Mouse (Mus musculus): ENCODE measurements around the gene Rpl21. TPM values are rescaled to one million over a fixed set of nuclear protein-coding genes. Genes with fewer than 3 reads are reported as not detected.
A peak's percentile ranks its signal among the peaks of the same experiment; 100 is the strongest.

Gene Rpl21
- polyA plus RNA-seq, 1 experiment from 2014 or later = 792 TPM

DNA sequence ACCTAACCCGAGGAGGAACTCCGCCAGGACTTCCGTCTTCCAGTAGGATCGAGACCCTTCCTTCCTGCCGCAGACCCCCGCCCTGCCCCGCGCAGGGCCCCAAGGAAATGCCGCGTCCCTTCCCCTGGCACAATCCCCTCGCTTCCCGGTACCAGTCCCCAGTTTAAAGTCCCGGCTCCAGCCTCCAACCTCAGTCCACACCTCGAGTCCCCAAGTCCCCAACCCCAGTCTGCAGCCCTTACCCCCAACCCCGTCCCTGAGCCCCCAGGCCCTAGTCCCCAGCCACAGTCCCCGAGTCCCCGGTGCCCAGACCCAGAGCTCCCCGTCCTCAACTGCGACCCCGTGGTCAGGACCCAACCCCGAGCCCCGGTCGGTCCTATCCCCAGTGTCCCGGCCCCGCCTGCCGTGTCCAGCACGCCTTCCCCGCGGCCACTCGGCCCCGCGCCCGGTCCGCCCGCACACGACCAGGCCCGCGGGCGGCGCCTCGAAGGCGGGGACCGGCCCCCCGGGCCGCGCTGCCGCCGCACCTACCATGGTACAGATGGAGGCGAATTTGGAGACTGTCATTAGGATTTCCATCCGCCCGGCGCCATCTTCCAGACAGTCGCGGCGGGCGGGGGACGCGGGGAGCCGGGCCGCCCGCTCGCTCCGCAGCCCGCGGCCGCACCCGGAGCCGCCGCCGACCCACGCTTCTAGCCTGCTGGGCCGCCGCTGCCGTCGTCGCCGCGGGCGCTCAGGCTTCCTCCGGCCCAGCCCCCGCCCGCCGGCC lies 38.4 kb upstream of the Rpl21 start:
- H3K4me2 ChIP-seq (ENCODE audit: low read length) = peak overlapping the region; percentile 91
- under 1% methylated on average over 63 of the region's 83 CpGs for WGBS
- peak; percentile 80 for DNase-seq (ENCODE audit: low spot score)
- peak overlapping the region; percentile 89 for H3K27ac ChIP-seq (ENCODE audit: low read depth)
- H3K27me3 ChIP-seq (replicated peaks; ENCODE audit: control insufficient read depth, insufficient read depth, low read length) = no peaks in the 10 kb centered on the region
- no peaks in the 10 kb centered on the region for H3K36me3 ChIP-seq (ENCODE audit: control insufficient read depth, insufficient read depth, low read length)
- no peaks in the 10 kb centered on the region for H3K9me3 ChIP-seq (ENCODE audit: control insufficient read depth, low read length)
- peak; percentile 57 for ATAC-seq (replicated peaks; ENCODE audit: low FRiP score, low TSS enrichment, low read depth)
- H3K4me3 ChIP-seq (ENCODE audit: low read depth, low read length) = peak overlapping the region; percentile 80
- peaks cover 32% of the 10 kb centered on the region for H3K4me1 ChIP-seq (replicated peaks; ENCODE audit: control insufficient read depth, insufficient read depth, low read length)
- H3K9ac ChIP-seq (ENCODE audit: low read length) = peak overlapping the region; percentile 88

DNA sequence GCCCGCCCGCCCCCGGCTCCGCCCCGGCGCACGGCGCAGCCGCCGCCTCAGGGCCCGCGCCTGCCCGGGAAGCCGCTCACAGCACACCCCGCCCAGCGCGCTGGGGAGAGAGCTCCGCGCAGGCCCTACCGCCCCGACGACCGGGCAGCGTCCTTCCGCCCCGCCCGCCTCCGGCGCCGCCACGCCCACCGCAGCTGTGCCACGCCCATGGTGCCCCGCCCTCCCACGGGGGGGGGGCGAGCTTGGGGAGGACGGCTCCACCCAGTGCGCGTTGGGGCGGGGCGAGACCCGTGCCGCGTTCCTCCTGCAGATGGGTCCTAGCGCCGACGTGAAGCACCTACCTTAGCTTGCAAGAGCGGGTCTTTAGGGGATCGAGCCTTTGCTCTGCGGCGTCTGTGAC lies 37.8 kb upstream of the Rpl21 start, which contains the start of gene Usp12:
TSS of gene Usp12 (minus strand) at position 154 of the 400 bp plus-strand sequence.
- under 1% methylated on average over 43 of the region's 51 CpGs for WGBS
- H3K4me3 ChIP-seq (ENCODE audit: low read depth, low read length) = peak within 1 kb of the TSS; percentile 80
- peaks cover 31% of the 10 kb centered on the region for H3K4me1 ChIP-seq (replicated peaks; ENCODE audit: control insufficient read depth, insufficient read depth, low read length)
- H3K27me3 ChIP-seq (replicated peaks; ENCODE audit: control insufficient read depth, insufficient read depth, low read length) = no peaks in the 10 kb centered on the region
- H3K9me3 ChIP-seq (ENCODE audit: control insufficient read depth, low read length) = no peaks in the 10 kb centered on the region
- DNase-seq (ENCODE audit: low spot score) (peak; percentile 100), ATAC-seq (replicated peaks; ENCODE audit: low FRiP score, low TSS enrichment, low read depth) (peak; percentile 97)
- H3K9ac ChIP-seq (ENCODE audit: low read length) = peak within 1 kb of the TSS; percentile 88
- H3K27ac ChIP-seq (ENCODE audit: low read depth) = peak within 1 kb of the TSS; percentile 89
- H3K4me2 ChIP-seq (ENCODE audit: low read length) = peak within 1 kb of the TSS; percentile 91
- no peaks in the 10 kb centered on the region for H3K36me3 ChIP-seq (ENCODE audit: control insufficient read depth, insufficient read depth, low read length)

DNA sequence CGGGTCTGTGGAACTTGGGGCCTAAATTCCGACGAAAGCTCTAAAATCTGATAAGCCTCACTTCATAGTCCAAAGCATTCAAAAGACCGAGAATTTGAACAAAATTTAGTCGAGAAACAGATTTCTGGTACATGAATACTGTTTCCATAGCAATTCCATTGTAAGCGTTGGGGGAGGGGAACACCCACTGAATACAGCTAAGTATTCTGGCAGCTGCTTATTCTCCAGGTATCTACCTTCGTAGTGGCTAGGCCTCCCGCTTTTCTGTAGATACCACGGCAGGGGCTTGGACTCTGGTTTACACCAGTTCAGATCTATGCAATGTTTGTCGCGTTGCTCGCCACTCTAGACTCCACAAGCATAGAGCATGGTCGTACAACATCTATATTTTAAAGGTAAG lies 37.0 kb upstream of the Rpl21 start:
- Histone ChIP-seq H3K27me3 (replicated peaks; ENCODE audit: control insufficient read depth, insufficient read depth, low read length) (no peaks in the 10 kb centered on the region), H3K27ac (ENCODE audit: low read depth) (no peak overlapping the region), H3K36me3 (ENCODE audit: control insufficient read depth, insufficient read depth, low read length) (no peaks in the 10 kb centered on the region), H3K4me2 (ENCODE audit: low read length) (no peak overlapping the region), H3K9me3 (ENCODE audit: control insufficient read depth, low read length) (no peaks in the 10 kb centered on the region), H3K4me1 (replicated peaks; ENCODE audit: control insufficient read depth, insufficient read depth, low read length) (peaks cover 24% of the 10 kb centered on the region), H3K9ac (ENCODE audit: low read length) (no peak overlapping the region), H3K4me3 (ENCODE audit: low read depth, low read length) (no peak overlapping the region)
- no peak for ATAC-seq (replicated peaks; ENCODE audit: low FRiP score, low TSS enrichment, low read depth)
- WGBS = 77% methylated on average over 13 of the region's 13 CpGs
- DNase-seq (ENCODE audit: low spot score) = no peak

DNA sequence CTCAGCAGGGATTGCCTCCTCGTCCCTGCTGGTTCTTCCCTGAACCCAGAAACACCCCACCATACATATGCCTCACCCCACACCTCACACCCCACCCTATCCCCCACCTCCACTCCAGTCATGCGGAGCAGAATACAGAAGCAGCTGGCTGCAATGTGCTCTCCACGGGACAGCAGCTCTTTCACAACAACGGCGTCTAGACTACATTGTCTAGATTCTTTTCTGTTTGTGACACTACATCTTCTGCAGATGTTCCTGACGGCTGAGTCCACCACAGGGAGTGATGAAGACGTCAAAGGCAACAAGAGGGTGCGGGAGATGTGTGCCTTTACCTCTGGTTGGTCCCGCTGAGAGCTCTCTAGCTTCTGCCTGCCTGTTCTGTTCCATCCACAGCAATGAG lies 34.7 kb upstream of the Rpl21 start:
- Histone ChIP-seq H3K9me3 (ENCODE audit: control insufficient read depth, low read length) (0 out of 2 replicates have a peak, but pooled peaks cover 4% of the 10 kb centered on the region), H3K27me3 (replicated peaks; ENCODE audit: control insufficient read depth, insufficient read depth, low read length) (no peaks in the 10 kb centered on the region), H3K9ac (ENCODE audit: low read length) (no peak overlapping the region), H3K4me3 (ENCODE audit: low read depth, low read length) (no peak overlapping the region), H3K4me1 (replicated peaks; ENCODE audit: control insufficient read depth, insufficient read depth, low read length) (peaks cover 5% of the 10 kb centered on the region), H3K4me2 (ENCODE audit: low read length) (no peak overlapping the region), H3K36me3 (ENCODE audit: control insufficient read depth, insufficient read depth, low read length) (no peaks in the 10 kb centered on the region), H3K27ac (ENCODE audit: low read depth) (no peak overlapping the region)
- DNase-seq (ENCODE audit: low spot score) = no peak
- WGBS = 60% methylated on average over 9 of the region's 9 CpGs
- ATAC-seq (replicated peaks; ENCODE audit: low FRiP score, low TSS enrichment, low read depth) = no peak

DNA sequence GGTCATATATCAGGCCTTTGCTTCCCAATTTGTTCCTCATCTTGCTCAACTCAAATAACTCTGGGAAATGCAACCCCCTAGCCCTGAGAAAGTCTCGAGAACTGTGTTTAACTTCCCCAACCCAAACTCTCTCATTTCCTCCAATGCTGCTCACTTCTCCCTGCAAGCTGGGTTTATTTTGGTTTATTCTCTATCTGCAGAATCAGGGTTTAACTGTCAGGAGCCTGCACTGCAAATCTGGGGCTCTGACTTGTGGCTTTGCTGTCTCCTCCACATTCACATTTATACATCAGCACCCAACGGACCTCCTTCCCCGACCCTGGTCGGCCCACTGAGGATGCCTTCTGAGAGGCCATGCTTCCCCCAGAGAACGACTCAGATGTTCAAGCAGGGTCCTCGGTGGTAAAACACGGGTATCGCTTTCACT lies 26.7 kb upstream of the Rpl21 start:
- ATAC-seq (replicated peaks; ENCODE audit: low FRiP score, low TSS enrichment, low read depth) (no peak), DNase-seq (ENCODE audit: low spot score) (no peak)
- H3K27me3 ChIP-seq (replicated peaks; ENCODE audit: control insufficient read depth, insufficient read depth, low read length) = no peaks in the 10 kb centered on the region
- no peaks in the 10 kb centered on the region for H3K36me3 ChIP-seq (ENCODE audit: control insufficient read depth, insufficient read depth, low read length)
- no peak overlapping the region for H3K4me3 ChIP-seq (ENCODE audit: low read depth, low read length)
- no peaks in the 10 kb centered on the region for H3K4me1 ChIP-seq (replicated peaks; ENCODE audit: control insufficient read depth, insufficient read depth, low read length)
- 78% methylated on average over 8 of the region's 8 CpGs for WGBS
- no peak overlapping the region for H3K9ac ChIP-seq (ENCODE audit: low read length)
- no peak overlapping the region for H3K4me2 ChIP-seq (ENCODE audit: low read length)
- no peak overlapping the region for H3K27ac ChIP-seq (ENCODE audit: low read depth)
- H3K9me3 ChIP-seq (ENCODE audit: control insufficient read depth, low read length) = 0 out of 2 replicates have a peak, but pooled peaks cover 4% of the 10 kb centered on the region

DNA sequence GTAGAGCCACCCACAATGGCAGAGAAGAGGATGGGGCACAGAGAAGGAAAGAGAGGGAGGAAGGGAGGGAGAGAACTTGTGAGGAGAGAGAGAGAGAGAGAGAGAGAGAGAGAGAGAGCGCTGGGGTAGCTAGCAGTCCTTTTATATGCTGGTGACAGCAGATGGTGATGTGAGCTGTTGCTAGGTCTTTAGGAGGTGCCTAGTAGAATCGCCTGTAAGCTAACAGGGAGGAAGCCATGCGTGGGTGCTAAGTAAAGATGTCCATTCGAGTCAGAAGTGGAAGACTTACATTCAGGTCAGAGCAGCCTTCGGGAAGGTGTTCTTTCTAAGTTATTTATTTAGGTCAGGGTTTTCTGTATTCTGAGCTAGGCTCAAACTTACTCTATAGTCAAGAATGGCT lies 22.7 kb upstream of the Rpl21 start:
- H3K4me3 ChIP-seq (ENCODE audit: low read depth, low read length) = no peak overlapping the region
- no peaks in the 10 kb centered on the region for H3K36me3 ChIP-seq (ENCODE audit: control insufficient read depth, insufficient read depth, low read length)
- 75% methylated on average over 5 of the region's 5 CpGs for WGBS
- H3K27ac ChIP-seq (ENCODE audit: low read depth) = no peak overlapping the region
- no peaks in the 10 kb centered on the region for H3K4me1 ChIP-seq (replicated peaks; ENCODE audit: control insufficient read depth, insufficient read depth, low read length)
- DNase-seq (ENCODE audit: low spot score) = no peak
- no peak overlapping the region for H3K4me2 ChIP-seq (ENCODE audit: low read length)
- no peak for ATAC-seq (replicated peaks; ENCODE audit: low FRiP score, low TSS enrichment, low read depth)
- no peaks in the 10 kb centered on the region for H3K27me3 ChIP-seq (replicated peaks; ENCODE audit: control insufficient read depth, insufficient read depth, low read length)
- no peaks in the 10 kb centered on the region; the same call in 1 of the 2 replicates for H3K9me3 ChIP-seq (ENCODE audit: control insufficient read depth, low read length)
- H3K9ac ChIP-seq (ENCODE audit: low read length) = no peak overlapping the region

DNA sequence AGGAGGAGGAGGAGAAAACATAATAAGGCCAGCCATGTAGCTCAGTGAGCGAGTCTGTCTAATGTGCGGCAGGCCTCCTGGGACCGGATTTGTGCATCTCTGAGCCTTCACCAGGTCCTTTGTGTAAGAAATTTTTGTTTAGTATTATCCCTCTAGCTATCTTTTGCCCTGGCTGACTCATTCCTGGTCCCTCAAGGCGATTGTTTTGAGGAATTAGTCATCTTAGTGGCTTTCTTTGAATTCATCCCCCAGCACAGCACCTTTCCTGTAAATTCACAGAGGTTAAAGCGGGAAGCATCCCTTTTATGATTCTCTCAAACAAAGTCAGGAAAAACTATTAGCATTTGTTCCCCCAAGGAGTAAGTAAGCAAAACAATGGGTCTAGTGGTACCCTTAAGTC lies 19.8 kb upstream of the Rpl21 start:
- Histone ChIP-seq H3K9me3 (ENCODE audit: control insufficient read depth, low read length) (no peaks in the 10 kb centered on the region; the same call in 1 of the 2 replicates), H3K4me3 (ENCODE audit: low read depth, low read length) (no peak overlapping the region), H3K36me3 (ENCODE audit: control insufficient read depth, insufficient read depth, low read length) (no peaks in the 10 kb centered on the region), H3K27ac (ENCODE audit: low read depth) (no peak overlapping the region), H3K9ac (ENCODE audit: low read length) (no peak overlapping the region), H3K4me2 (ENCODE audit: low read length) (no peak overlapping the region), H3K4me1 (replicated peaks; ENCODE audit: control insufficient read depth, insufficient read depth, low read length) (no peaks in the 10 kb centered on the region), H3K27me3 (replicated peaks; ENCODE audit: control insufficient read depth, insufficient read depth, low read length) (no peaks in the 10 kb centered on the region)
- 91% methylated on average over 5 of the region's 5 CpGs for WGBS
- DNase-seq (ENCODE audit: low spot score) (no peak), ATAC-seq (replicated peaks; ENCODE audit: low FRiP score, low TSS enrichment, low read depth) (no peak)

DNA sequence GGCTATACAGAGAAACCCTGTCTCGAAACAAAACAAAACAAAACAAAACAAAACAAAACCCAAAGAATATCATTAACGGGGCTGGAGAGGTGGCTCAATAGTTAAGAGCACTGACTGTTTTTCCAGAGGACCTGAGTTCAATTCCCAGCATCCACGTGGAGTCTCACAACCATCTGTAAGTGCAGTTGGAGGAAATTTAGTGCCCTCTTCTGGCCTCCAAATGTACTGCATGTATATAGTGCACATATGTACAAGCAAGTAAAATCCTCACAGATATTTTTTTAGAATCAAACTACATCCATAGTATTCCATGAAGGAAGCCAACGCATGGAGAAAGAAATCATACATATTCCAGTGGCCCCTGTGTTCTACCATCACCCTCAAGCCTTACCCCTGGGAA lies 19.3 kb upstream of the Rpl21 start:
- no peaks in the 10 kb centered on the region for H3K4me1 ChIP-seq (replicated peaks; ENCODE audit: control insufficient read depth, insufficient read depth, low read length)
- H3K4me2 ChIP-seq (ENCODE audit: low read length) = no peak overlapping the region
- no peaks in the 10 kb centered on the region; the same call in 1 of the 2 replicates for H3K9me3 ChIP-seq (ENCODE audit: control insufficient read depth, low read length)
- H3K36me3 ChIP-seq (ENCODE audit: control insufficient read depth, insufficient read depth, low read length) = no peaks in the 10 kb centered on the region
- H3K9ac ChIP-seq (ENCODE audit: low read length) = no peak overlapping the region
- 82% methylated on average over 4 of the region's 4 CpGs for WGBS
- no peak overlapping the region for H3K27ac ChIP-seq (ENCODE audit: low read depth)
- no peak for DNase-seq (ENCODE audit: low spot score)
- ATAC-seq (replicated peaks; ENCODE audit: low FRiP score, low TSS enrichment, low read depth) = no peak
- no peak overlapping the region for H3K4me3 ChIP-seq (ENCODE audit: low read depth, low read length)
- H3K27me3 ChIP-seq (replicated peaks; ENCODE audit: control insufficient read depth, insufficient read depth, low read length) = no peaks in the 10 kb centered on the region

DNA sequence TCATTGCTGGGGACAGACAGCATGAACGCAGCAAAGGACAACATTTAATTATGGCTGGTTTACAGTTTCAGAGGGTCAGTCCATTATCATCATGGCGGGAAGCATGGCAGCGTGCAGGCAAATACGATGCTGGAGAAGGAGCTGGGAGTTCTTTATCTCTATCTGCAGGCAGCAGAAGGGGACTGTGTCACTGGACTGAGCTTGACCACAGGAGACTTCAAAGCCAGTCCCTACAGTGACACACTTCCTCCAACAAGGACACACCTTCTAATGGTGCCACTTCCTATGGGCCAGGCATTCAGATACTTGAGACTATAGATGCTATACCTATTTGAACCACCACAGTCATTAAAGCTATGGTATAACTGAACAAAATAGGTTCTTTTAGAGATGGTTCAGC lies 17.3 kb upstream of the Rpl21 start:
- Histone ChIP-seq H3K4me2 (ENCODE audit: low read length) (no peak overlapping the region), H3K27ac (ENCODE audit: low read depth) (no peak overlapping the region), H3K27me3 (replicated peaks; ENCODE audit: control insufficient read depth, insufficient read depth, low read length) (no peaks in the 10 kb centered on the region), H3K4me1 (replicated peaks; ENCODE audit: control insufficient read depth, insufficient read depth, low read length) (no peaks in the 10 kb centered on the region), H3K9me3 (ENCODE audit: control insufficient read depth, low read length) (no peaks in the 10 kb centered on the region; the same call in 1 of the 2 replicates), H3K4me3 (ENCODE audit: low read depth, low read length) (no peak overlapping the region), H3K9ac (ENCODE audit: low read length) (no peak overlapping the region), H3K36me3 (ENCODE audit: control insufficient read depth, insufficient read depth, low read length) (no peaks in the 10 kb centered on the region)
- ATAC-seq (replicated peaks; ENCODE audit: low FRiP score, low TSS enrichment, low read depth) = no peak
- no peak for DNase-seq (ENCODE audit: low spot score)
- 79% methylated on average over 4 of the region's 4 CpGs for WGBS

Data from intestine, embryonic 14.5 days (tissue).